ENCODE assay signal across 13 mouse cellular contexts in the genomic region with DNA sequence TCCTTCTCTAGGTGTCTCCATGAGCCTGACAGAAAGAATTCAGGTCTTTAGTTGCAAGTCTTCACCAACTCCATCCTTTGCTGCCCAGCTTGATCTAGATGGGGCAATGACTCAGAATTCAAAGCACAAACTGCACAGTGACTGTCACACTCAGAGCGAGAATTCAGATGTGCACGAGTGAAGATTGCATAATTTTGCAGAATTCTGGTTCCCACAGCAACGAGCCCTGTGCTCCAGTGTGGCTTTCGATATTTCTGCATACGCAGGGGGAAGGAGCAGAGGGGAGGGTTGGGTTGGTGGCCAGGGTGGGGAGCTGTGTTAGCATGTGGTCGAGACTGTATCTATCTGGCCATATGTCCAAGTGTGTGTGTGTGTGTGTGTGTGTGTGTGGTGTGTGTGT. TPM values are rescaled to one million over a fixed set of nuclear protein-coding genes. Genes with fewer than 3 reads are reported as not detected.
DNase-seq lines count a peak whose midpoint lies in the region; ATAC-seq and TF ChIP-seq lines count a peak whose summit lies in the region.
"Had no signal": no experiment of that assay in that cellular context is flagged by ENCODE, and none has a peak within 500 bp of the region (broad histone marks: within the 10 kb centered on the region; RNA-seq: fewer than 3 reads in every experiment).

No protein-coding gene starts in this region.

- no peaks in the 10 kb centered on the region for H3K79me2 ChIP-seq in heart, adult 2 months (replicated peaks; ENCODE audit: control insufficient read depth, insufficient read depth, low read length)

- no peak for TF ChIP-seq CTCF in lung, postnatal 0 days (IDR thresholded peaks at IDR 0.05)
- TF ChIP-seq CTCF in heart, adult 2 months (IDR thresholded peaks at IDR 0.05), result no peak

- peak; percentile 32; the same call in 1 of the 2 replicates for ATAC-seq in lung, postnatal 0 days

- intact Hi-C loops in left cerebral cortex, postnatal 10 days (cut with DNase I), result no loop called here
- intact Hi-C loops in heart, adult 2 months (cut with DNase I), result no loop called here

- 48% methylated on average over 6 of the region's 6 CpGs for WGBS in lung, postnatal 0 days
- 58% methylated on average over 6 of the region's 6 CpGs for WGBS in heart, adult 2 months

- peak; percentile 52 for DNase-seq in lung, postnatal 0 days (ENCODE audit: low spot score)
- no peak for DNase-seq in lung, postnatal 25 days (ENCODE audit: low spot score)
- DNase-seq in frontal cortex, postnatal 10 days (ENCODE audit: low spot score in 2 of 2), result peak; percentile 49 to 59
- peak; percentile 46 to 68 for DNase-seq in left cerebral cortex, postnatal 10 days (ENCODE audit: extremely low spot score in 1 of 2, low spot score in 2 of 2)
- peak; percentile 87 for DNase-seq in telencephalon, adult 2 months (ENCODE audit: low read depth, low spot score)
- DNase-seq in urinary bladder, adult 18-20 months (ENCODE audit: low spot score in 2 of 2), result no peak
- DNase-seq in heart, adult 2 months, result no peak
- no peak for DNase-seq in thymus, postnatal 14 days
- DNase-seq: heart, postnatal 36 days had no signal

- no peaks in the 10 kb centered on the region for H3K36me3 ChIP-seq in lung, postnatal 0 days (ENCODE audit: insufficient read depth, low read length)
- no peaks in the 10 kb centered on the region for H3K36me3 ChIP-seq in heart, adult 2 months (ENCODE audit: control insufficient read depth, insufficient read depth, low read length)
- H3K36me3 ChIP-seq: limb, embryonic 13.5 days had no signal

- H3K4me2 ChIP-seq in lung, postnatal 0 days (replicated peaks; ENCODE audit: low read depth, low read length), result no peak overlapping the region
- H3K4me2 ChIP-seq: limb, embryonic 13.5 days had no signal

- no peak for TF ChIP-seq EP300 in lung, postnatal 0 days (IDR thresholded peaks at IDR 0.05)
- TF ChIP-seq EP300 in heart, adult 2 months (IDR thresholded peaks at IDR 0.05; ENCODE audit: insufficient read depth, low read depth, low read length), result no peak

- H3K9ac ChIP-seq in lung, postnatal 0 days (replicated peaks; ENCODE audit: low read depth), result no peak overlapping the region
- no peak overlapping the region for H3K9ac ChIP-seq in heart, adult 2 months (ENCODE audit: low read depth, low read length)
- H3K9ac ChIP-seq: limb, embryonic 13.5 days had no signal

- H3K4me1 ChIP-seq in lung, postnatal 0 days (ENCODE audit: insufficient read depth, low read depth, low read length), result no peaks in the 10 kb centered on the region
- H3K4me1 ChIP-seq in heart, adult 2 months (ENCODE audit: control insufficient read depth, insufficient read depth, low read length), result no peaks in the 10 kb centered on the region
- H3K4me1 ChIP-seq: limb, embryonic 13.5 days had no signal

- TF ChIP-seq POLR2A in heart, adult 2 months (IDR thresholded peaks at IDR 0.05; ENCODE audit: insufficient read depth, low read depth, low read length), result no peak

- no peak overlapping the region for H3K4me3 ChIP-seq in lung, postnatal 0 days (ENCODE audit: low read depth, low read length)
- no peak overlapping the region for H3K4me3 ChIP-seq in heart, adult 2 months
- H3K4me3 ChIP-seq: erythroblast, embryonic 14.5 days; limb, embryonic 13.5 days; myocyte had no signal

- H3K9me3 ChIP-seq in lung, postnatal 0 days (ENCODE audit: low read length), result no peaks in the 10 kb centered on the region
- H3K9me3 ChIP-seq: limb, embryonic 13.5 days had no signal

- no peak overlapping the region for H3K27ac ChIP-seq in lung, postnatal 0 days (ENCODE audit: low read length)
- no peak overlapping the region for H3K27ac ChIP-seq in heart, adult 2 months
- H3K27ac ChIP-seq: limb, embryonic 13.5 days had no signal

- H3K27me3 ChIP-seq in lung, postnatal 0 days (replicated peaks; ENCODE audit: insufficient read depth, low read length), result no peaks in the 10 kb centered on the region
- H3K27me3 ChIP-seq in heart, adult 2 months (ENCODE audit: control insufficient read depth, insufficient read depth, low read length), result no peaks in the 10 kb centered on the region

RNA-seq across cellular contexts. Expression of gene Cd6, which starts 28.8 kb away (rescaled TPM):
- not detected in 2 replicates for polyA plus RNA-seq in lung, postnatal 0 days (2015; fragmentation: Nextera tagmentation; extraction: Ambion mirVana)
- under 1 TPM; 0.19 to 0.20 TPM for total RNA-seq in left cerebral cortex, postnatal 10 days (2021)
- under 1 TPM in 1 of 2 experiments, not detected in 1; 0.07 TPM for total RNA-seq in heart, adult 2 months (2021)
- polyA plus RNA-seq in heart, adult 2 months (2012; rRNA removed), result 0.44 and 0.76 TPM in 2 replicates
- total RNA-seq: MEL had no signal
- polyA plus RNA-seq: erythroblast, embryonic 14.5 days; limb, embryonic 13.5 days; myocyte had no signal

RNA-seq across cellular contexts. Expression of gene Slc15a3, which starts 38.5 kb away (rescaled TPM):
- polyA plus RNA-seq in lung, postnatal 0 days (2015; fragmentation: Nextera tagmentation; extraction: Ambion mirVana), result 3.0 and 3.7 TPM in 2 replicates
- total RNA-seq in left cerebral cortex, postnatal 10 days (2021), result 1 to 10 TPM; 1.1 to 1.6 TPM
- total RNA-seq in heart, adult 2 months (2021), result 1 to 10 TPM; 2.1 to 2.3 TPM
- polyA plus RNA-seq in heart, adult 2 months (2012; rRNA removed), result 3.9 and 4.9 TPM in 2 replicates
- total RNA-seq: MEL had no signal

Comparison
In these comparisons a context has a peak if more than half of its experiments do, and no peak if none do; other contexts are left out.
1. DNase-seq: peak in lung, postnatal 0 days (single experiment), frontal cortex, postnatal 10 days (2 of 2), left cerebral cortex, postnatal 10 days (2 of 2) and telencephalon, adult 2 months (single experiment); none in lung, postnatal 25 days (single experiment), urinary bladder, adult 18-20 months (0 of 2), heart, adult 2 months (0 of 2) and thymus, postnatal 14 days (single experiment).